Comparison of ENCODE assay signal across 8 mouse cellular contexts in genomic region chr19:46303251-46304215, GRCm38 (mm10). TPM values are rescaled to one million over a fixed set of nuclear protein-coding genes. Genes with fewer than 3 reads are reported as not detected.
A peak's percentile ranks its signal among the peaks of the same experiment; 100 is the strongest.
DNase-seq lines count a peak whose midpoint lies in the region; ATAC-seq and TF ChIP-seq lines count a peak whose summit lies in the region.

No protein-coding gene starts in this region.

- DNase-seq in heart, embryonic 10.5 days (ENCODE audit: low spot score), result peak; percentile 72
- DNase-seq in heart, postnatal 25 days (ENCODE audit: low spot score), result no peak
- no peak for DNase-seq in forebrain, postnatal 0 days
- no peak for DNase-seq in liver, embryonic 14.5 days (ENCODE audit: low read depth in 3 of 3, low spot score in 3 of 3)
- DNase-seq in left cerebral cortex, postnatal 25 days (ENCODE audit: low spot score in 2 of 2), result no peak
- no peak for DNase-seq in ovary, adult 18-20 months (ENCODE audit: low spot score)
- DNase-seq in kidney, adult 18-20 months, result no peak

- peak overlapping the region; percentile 79 for H3K4me2 ChIP-seq in forebrain, postnatal 0 days (ENCODE audit: low read depth)
- H3K4me2 ChIP-seq in liver, embryonic 14.5 days (ENCODE audit: low read depth), result peak overlapping the region; percentile 90

- no peak for TF ChIP-seq CTCF in E14TG2a.4 (conservative IDR thresholded peaks at IDR 0.05; ENCODE audit: low read length)
- no peak for TF ChIP-seq CTCF in forebrain, postnatal 0 days (IDR thresholded peaks at IDR 0.05; ENCODE audit: low read depth)
- TF ChIP-seq CTCF in liver, embryonic 14.5 days (IDR thresholded peaks at IDR 0.05; ENCODE audit: low read depth), result no peak

- WGBS in heart, embryonic 10.5 days, result 53% methylated on average over 18 of the region's 18 CpGs
- 58% methylated on average over 18 of the region's 18 CpGs for WGBS in forebrain, postnatal 0 days
- WGBS in liver, embryonic 14.5 days (ENCODE audit: insufficient replicate concordance), result 52% methylated on average over 18 of the region's 18 CpGs

- no peak overlapping the region for H3K9ac ChIP-seq in forebrain, postnatal 0 days
- H3K9ac ChIP-seq in liver, embryonic 14.5 days (replicated peaks), result no peak overlapping the region; the same call in 1 of the 2 replicates

- intact Hi-C loops in heart, postnatal 25 days (cut with DNase I), result loop anchor here (5.0 kb wide), 1 partner anchor 34 kb away; the partner anchor contains the start of gene Cuedc2
- intact Hi-C loops in left cerebral cortex, postnatal 25 days (cut with DNase I), result loop anchor here (1.0 kb wide), 1 partner anchor 27 kb away; no protein-coding TSS in a partner anchor

- peaks cover 12% of the 10 kb centered on the region; the same call in 1 of the 2 replicates for H3K36me3 ChIP-seq in heart, embryonic 10.5 days
- H3K36me3 ChIP-seq in E14TG2a.4 (ENCODE audit: insufficient read depth, low read length), result 0 out of 2 replicates have a peak, but pooled peaks cover 6% of the 10 kb centered on the region
- no peaks in the 10 kb centered on the region for H3K36me3 ChIP-seq in forebrain, postnatal 0 days (ENCODE audit: insufficient read depth)
- no peaks in the 10 kb centered on the region for H3K36me3 ChIP-seq in liver, embryonic 14.5 days (replicated peaks; ENCODE audit: control insufficient read depth, insufficient read depth, low read depth)

- peaks cover 32% of the 10 kb centered on the region for H3K27me3 ChIP-seq in heart, embryonic 10.5 days (ENCODE audit: insufficient read depth, poor library complexity, severe bottlenecking)
- H3K27me3 ChIP-seq in E14TG2a.4 (ENCODE audit: insufficient read depth, low read length), result peaks cover 59% of the 10 kb centered on the region
- peaks cover 13% of the 10 kb centered on the region for H3K27me3 ChIP-seq in forebrain, postnatal 0 days (ENCODE audit: insufficient read depth, low read length)
- no peaks in the 10 kb centered on the region for H3K27me3 ChIP-seq in liver, embryonic 14.5 days (ENCODE audit: control insufficient read depth, insufficient read depth, low read length)

- no peak for ATAC-seq in forebrain, postnatal 0 days
- ATAC-seq in liver, embryonic 14.5 days (ENCODE audit: insufficient read depth), result no peak

- peak overlapping the region; percentile 86 for H3K4me3 ChIP-seq in heart, embryonic 10.5 days
- H3K4me3 ChIP-seq in E14TG2a.4 (replicated peaks; ENCODE audit: low read length), result peak overlapping the region; percentile 87
- peak overlapping the region; percentile 48; the same call in 1 of the 2 replicates for H3K4me3 ChIP-seq in forebrain, postnatal 0 days (ENCODE audit: low read depth, low read length)
- H3K4me3 ChIP-seq in liver, embryonic 14.5 days (ENCODE audit: insufficient read depth in 1 of 2, low read depth in 2 of 2, low read length in 2 of 2), result peak overlapping the region in 1 of 2 experiments; percentile 84; a peak in 2 of 4 replicates

- no peaks in the 10 kb centered on the region for H3K9me3 ChIP-seq in heart, embryonic 10.5 days
- H3K9me3 ChIP-seq in E14TG2a.4 (ENCODE audit: low read length), result no peaks in the 10 kb centered on the region
- H3K9me3 ChIP-seq in forebrain, postnatal 0 days (ENCODE audit: low read length), result no peaks in the 10 kb centered on the region
- no peaks in the 10 kb centered on the region for H3K9me3 ChIP-seq in liver, embryonic 14.5 days (ENCODE audit: control insufficient read depth, low read length)

- TF ChIP-seq EP300 in liver, embryonic 14.5 days (IDR thresholded peaks at IDR 0.05; ENCODE audit: low read depth), result no peak

- H3K27ac ChIP-seq in heart, embryonic 10.5 days, result 0 out of 2 replicates have a peak overlapping the region, but pooled peaks have one; percentile 88
- no peak overlapping the region for H3K27ac ChIP-seq in forebrain, postnatal 0 days (ENCODE audit: low read depth, low read length)
- no peak overlapping the region for H3K27ac ChIP-seq in liver, embryonic 14.5 days

- peaks cover 39% of the 10 kb centered on the region for H3K4me1 ChIP-seq in heart, embryonic 10.5 days
- peaks cover 31% of the 10 kb centered on the region for H3K4me1 ChIP-seq in E14TG2a.4 (replicated peaks; ENCODE audit: low read depth, low read length)
- peaks cover 6% of the 10 kb centered on the region; the same call in 1 of the 2 replicates for H3K4me1 ChIP-seq in forebrain, postnatal 0 days (ENCODE audit: insufficient read depth)
- peaks cover 4 to 9% of the 10 kb centered on the region in 2 experiments for H3K4me1 ChIP-seq in liver, embryonic 14.5 days (replicated peaks; ENCODE audit: control insufficient read depth in 2 of 2, insufficient read depth in 2 of 2, low read length in 1 of 2)

RNA-seq across cellular contexts. Expression of gene Nfkb2, which starts 0.6 kb away (rescaled TPM):
- 5.9 and 7.2 TPM in 2 replicates for polyA plus RNA-seq in heart, embryonic 10.5 days (2016; fragmentation: Nextera tagmentation; extraction: Ambion mirVana)
- total RNA-seq in heart, postnatal 25 days (2021), result 10 to 100 TPM; 17.2 to 18.8 TPM
- total RNA-seq in forebrain, postnatal 0 days (2014; rRNA removed), result 2.2 TPM in 2 replicates
- polyA plus RNA-seq in forebrain, postnatal 0 days (2015; fragmentation: Nextera tagmentation; extraction: Ambion mirVana), result 1.2 and 1.3 TPM in 2 replicates
- 4.0 and 4.5 TPM in 2 replicates for polyA plus RNA-seq in liver, embryonic 14.5 days (2012; rRNA removed)
- 2.6 and 3.9 TPM in 2 replicates for polyA plus RNA-seq in liver, embryonic 14.5 days (2014; fragmentation: Nextera tagmentation; extraction: Ambion mirVana)
- total RNA-seq in left cerebral cortex, postnatal 25 days (2021), result 1 to 10 TPM; 2.4 to 3.0 TPM

RNA-seq across cellular contexts. Expression of gene Psd, which starts 23.4 kb away (rescaled TPM):
- polyA plus RNA-seq in heart, embryonic 10.5 days (2016; fragmentation: Nextera tagmentation; extraction: Ambion mirVana), result 6.9 and 10.1 TPM in 2 replicates
- 1 to 10 TPM; 1.2 to 1.3 TPM for total RNA-seq in heart, postnatal 25 days (2021)
- total RNA-seq in forebrain, postnatal 0 days (2014; rRNA removed), result 395 and 483 TPM in 2 replicates
- 158 and 178 TPM in 2 replicates for polyA plus RNA-seq in forebrain, postnatal 0 days (2015; fragmentation: Nextera tagmentation; extraction: Ambion mirVana)
- polyA plus RNA-seq in liver, embryonic 14.5 days (2012; rRNA removed), result 4.9 and 5.9 TPM in 2 replicates
- polyA plus RNA-seq in liver, embryonic 14.5 days (2014; fragmentation: Nextera tagmentation; extraction: Ambion mirVana), result 4.9 and 6.2 TPM in 2 replicates
- total RNA-seq in left cerebral cortex, postnatal 25 days (2021), result 100 to 1,000 TPM; 588 to 629 TPM

RNA-seq across cellular contexts. Expression of gene Fbxl15, which starts 24.5 kb away (rescaled TPM):
- 10.3 and 11.3 TPM in 2 replicates for polyA plus RNA-seq in heart, embryonic 10.5 days (2016; fragmentation: Nextera tagmentation; extraction: Ambion mirVana)
- total RNA-seq in heart, postnatal 25 days (2021), result 1 to 10 TPM; 5.2 to 6.0 TPM
- total RNA-seq in forebrain, postnatal 0 days (2014; rRNA removed), result 37.2 and 54.8 TPM in 2 replicates
- 50.3 and 59.1 TPM in 2 replicates for polyA plus RNA-seq in forebrain, postnatal 0 days (2015; fragmentation: Nextera tagmentation; extraction: Ambion mirVana)
- 6.3 and 8.0 TPM in 2 replicates for polyA plus RNA-seq in liver, embryonic 14.5 days (2012; rRNA removed)
- polyA plus RNA-seq in liver, embryonic 14.5 days (2014; fragmentation: Nextera tagmentation; extraction: Ambion mirVana), result 10.0 and 12.5 TPM in 2 replicates
- total RNA-seq in left cerebral cortex, postnatal 25 days (2021), result 10 to 100 TPM; 28.6 to 29.0 TPM

RNA-seq across cellular contexts. Expression of gene Cuedc2, which starts 35.0 kb away (rescaled TPM):
- 146 and 153 TPM in 2 replicates for polyA plus RNA-seq in heart, embryonic 10.5 days (2016; fragmentation: Nextera tagmentation; extraction: Ambion mirVana)
- 10 to 100 TPM; 80.9 to 87.7 TPM for total RNA-seq in heart, postnatal 25 days (2021)
- 214 and 275 TPM in 2 replicates for total RNA-seq in forebrain, postnatal 0 days (2014; rRNA removed)
- 388 and 443 TPM in 2 replicates for polyA plus RNA-seq in forebrain, postnatal 0 days (2015; fragmentation: Nextera tagmentation; extraction: Ambion mirVana)
- 35.3 and 54.9 TPM in 2 replicates for polyA plus RNA-seq in liver, embryonic 14.5 days (2012; rRNA removed)
- 76.6 and 79.2 TPM in 2 replicates for polyA plus RNA-seq in liver, embryonic 14.5 days (2014; fragmentation: Nextera tagmentation; extraction: Ambion mirVana)
- total RNA-seq in left cerebral cortex, postnatal 25 days (2021), result 100 to 1,000 TPM; 174 to 185 TPM

RNA-seq across cellular contexts. Expression of gene Mfsd13a, which starts 37.4 kb away (rescaled TPM):
- 5.5 and 9.0 TPM in 2 replicates for polyA plus RNA-seq in heart, embryonic 10.5 days (2016; fragmentation: Nextera tagmentation; extraction: Ambion mirVana)
- 1 to 10 TPM; 1.9 to 2.3 TPM for total RNA-seq in heart, postnatal 25 days (2021)
- total RNA-seq in forebrain, postnatal 0 days (2014; rRNA removed), result 4.1 and 5.3 TPM in 2 replicates
- polyA plus RNA-seq in forebrain, postnatal 0 days (2015; fragmentation: Nextera tagmentation; extraction: Ambion mirVana), result 11.5 and 14.1 TPM in 2 replicates
- 9.5 and 12.5 TPM in 2 replicates for polyA plus RNA-seq in liver, embryonic 14.5 days (2012; rRNA removed)
- 8.3 and 9.5 TPM in 2 replicates for polyA plus RNA-seq in liver, embryonic 14.5 days (2014; fragmentation: Nextera tagmentation; extraction: Ambion mirVana)
- total RNA-seq in left cerebral cortex, postnatal 25 days (2021), result 10 to 100 TPM; 24.1 to 28.1 TPM

Comparison
In these comparisons a context has a peak if more than half of its experiments do, and no peak if none do; other contexts are left out.
1. RNA of gene Psd, which starts 23.4 kb away (total RNA-seq): 588 to 629 TPM in left cerebral cortex, postnatal 25 days and 395 to 483 TPM in forebrain, postnatal 0 days; 1.2 to 1.3 TPM in heart, postnatal 25 days; every median in the first group is over 100 times any median in the second.